Mouse (Mus musculus): ENCODE data around the gene Slc22a1.

Gene Slc22a1

GRCm38 (mm10) chr17:12631771-12632600 is 43.6 kb downstream of the Slc22a1 start:
- DNase-seq (ENCODE audit: low read depth, low spot score), result no peak

- DNase-seq (ENCODE audit: low read depth, low spot score), result no peak
These were observed 44.5 kb downstream of the Slc22a1 start for GRCm38 (mm10) chr17:12630976-12631730.

GRCm38 (mm10) chr17:12627983-12628382 is 47.6 kb downstream of the Slc22a1 start:
- DNase-seq (ENCODE audit: low read depth, low spot score), result no peak

GRCm38 (mm10) chr17:12619641-12620040 is 56.0 kb downstream of the Slc22a1 start:
- DNase-seq (ENCODE audit: low read depth, low spot score), result no peak

GRCm38 (mm10) chr17:12615429-12615828 is 60.2 kb downstream of the Slc22a1 start:
- no peak for DNase-seq (ENCODE audit: low read depth, low spot score)

GRCm38 (mm10) chr17:12614511-12615385 is 60.9 kb downstream of the Slc22a1 start:
- DNase-seq (ENCODE audit: low read depth, low spot score), result peak; percentile 7

- DNase-seq (ENCODE audit: low read depth, low spot score), result no peak
These were observed 68.4 kb downstream of the Slc22a1 start for GRCm38 (mm10) chr17:12607202-12607601.

GRCm38 (mm10) chr17:12606634-12607033 is 69.0 kb downstream of the Slc22a1 start:
- DNase-seq (ENCODE audit: low read depth, low spot score), result no peak

All from brain, adult 2 months (tissue).